Mouse (Mus musculus): ENCODE results near the gene Lbp. TPM values are rescaled to one million over a fixed set of nuclear protein-coding genes. Genes with fewer than 3 reads are reported as not detected.

Gene Lbp
- polyA plus RNA-seq, 1 experiment from 2014 or later, result 4.4 TPM

GRCm38 (mm10) chr2:158321596-158321995, 15.3 kb downstream of the Lbp start:
- WGBS, result 90% methylated on average over 6 of the region's 6 CpGs
- no peaks in the 10 kb centered on the region for H3K4me1 ChIP-seq (replicated peaks; ENCODE audit: control insufficient read depth, insufficient read depth, low read length)
- no peak overlapping the region for H3K9ac ChIP-seq (ENCODE audit: low read length)
- ATAC-seq (replicated peaks; ENCODE audit: low FRiP score, low TSS enrichment, low read depth) (no peak), DNase-seq (ENCODE audit: low spot score) (no peak)
- H3K4me3 ChIP-seq (ENCODE audit: low read depth, low read length), result no peak overlapping the region
- H3K27ac ChIP-seq (ENCODE audit: low read depth), result no peak overlapping the region
- H3K9me3 ChIP-seq (ENCODE audit: control insufficient read depth, low read length), result no peaks in the 10 kb centered on the region
- no peaks in the 10 kb centered on the region for H3K27me3 ChIP-seq (replicated peaks; ENCODE audit: control insufficient read depth, insufficient read depth, low read length)
- H3K4me2 ChIP-seq (ENCODE audit: low read length), result no peak overlapping the region
- H3K36me3 ChIP-seq (ENCODE audit: control insufficient read depth, insufficient read depth, low read length), result no peaks in the 10 kb centered on the region

DNA sequence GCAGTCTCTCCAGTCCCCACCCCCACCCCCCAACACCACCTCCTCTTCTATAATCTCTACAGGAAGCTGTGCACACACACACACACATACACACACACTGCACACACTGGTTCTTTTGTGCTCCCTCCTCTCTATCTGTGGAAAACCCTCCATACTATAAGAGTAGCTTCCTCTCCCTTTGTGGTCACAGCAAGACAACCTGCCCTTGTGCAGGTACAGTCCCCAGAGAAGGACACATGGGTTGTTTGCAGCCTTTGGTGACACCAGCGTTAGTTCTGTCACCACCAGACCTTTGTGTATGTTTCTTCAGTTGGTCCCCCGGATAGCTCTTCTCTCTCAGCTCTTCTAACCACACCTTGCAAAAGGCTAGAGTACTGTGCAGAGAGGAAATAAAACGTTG, 16.6 kb downstream of the Lbp start:
- no peak for ATAC-seq (replicated peaks; ENCODE audit: low FRiP score, low TSS enrichment, low read depth)
- Histone ChIP-seq H3K4me3 (ENCODE audit: low read depth, low read length) (no peak overlapping the region), H3K36me3 (ENCODE audit: control insufficient read depth, insufficient read depth, low read length) (no peaks in the 10 kb centered on the region), H3K9ac (ENCODE audit: low read length) (no peak overlapping the region), H3K9me3 (ENCODE audit: control insufficient read depth, low read length) (no peaks in the 10 kb centered on the region), H3K27ac (ENCODE audit: low read depth) (no peak overlapping the region), H3K27me3 (replicated peaks; ENCODE audit: control insufficient read depth, insufficient read depth, low read length) (no peaks in the 10 kb centered on the region), H3K4me2 (ENCODE audit: low read length) (no peak overlapping the region), H3K4me1 (replicated peaks; ENCODE audit: control insufficient read depth, insufficient read depth, low read length) (no peaks in the 10 kb centered on the region)
- no peak for DNase-seq (ENCODE audit: low spot score)
- 69% methylated on average over 3 of the region's 3 CpGs for WGBS

GRCm38 (mm10) chr2:158324531-158325190, 18.4 kb downstream of the Lbp start:
- no peaks in the 10 kb centered on the region for H3K4me1 ChIP-seq (replicated peaks; ENCODE audit: control insufficient read depth, insufficient read depth, low read length)
- H3K9ac ChIP-seq (ENCODE audit: low read length), result no peak overlapping the region
- H3K27ac ChIP-seq (ENCODE audit: low read depth), result no peak overlapping the region
- no peaks in the 10 kb centered on the region for H3K27me3 ChIP-seq (replicated peaks; ENCODE audit: control insufficient read depth, insufficient read depth, low read length)
- no peak for ATAC-seq (replicated peaks; ENCODE audit: low FRiP score, low TSS enrichment, low read depth)
- H3K36me3 ChIP-seq (ENCODE audit: control insufficient read depth, insufficient read depth, low read length), result no peaks in the 10 kb centered on the region
- DNase-seq (ENCODE audit: low spot score), result no peak
- no peak overlapping the region for H3K4me2 ChIP-seq (ENCODE audit: low read length)
- 53% methylated on average over 10 of the region's 10 CpGs for WGBS
- no peak overlapping the region for H3K4me3 ChIP-seq (ENCODE audit: low read depth, low read length)
- H3K9me3 ChIP-seq (ENCODE audit: control insufficient read depth, low read length), result no peaks in the 10 kb centered on the region

- no peaks in the 10 kb centered on the region for H3K4me1 ChIP-seq (replicated peaks; ENCODE audit: control insufficient read depth, insufficient read depth, low read length)
- H3K4me2 ChIP-seq (ENCODE audit: low read length), result no peak overlapping the region
- no peak overlapping the region for H3K9ac ChIP-seq (ENCODE audit: low read length)
- no peaks in the 10 kb centered on the region for H3K9me3 ChIP-seq (ENCODE audit: control insufficient read depth, low read length)
- ATAC-seq (replicated peaks; ENCODE audit: low FRiP score, low TSS enrichment, low read depth), result no peak
- H3K36me3 ChIP-seq (ENCODE audit: control insufficient read depth, insufficient read depth, low read length), result no peaks in the 10 kb centered on the region
- no peaks in the 10 kb centered on the region for H3K27me3 ChIP-seq (replicated peaks; ENCODE audit: control insufficient read depth, insufficient read depth, low read length)
- H3K27ac ChIP-seq (ENCODE audit: low read depth), result no peak overlapping the region
- DNase-seq (ENCODE audit: low spot score), result no peak
- H3K4me3 ChIP-seq (ENCODE audit: low read depth, low read length), result no peak overlapping the region
- WGBS, result 83% methylated on average over 8 of the region's 8 CpGs
Observed at GRCm38 (mm10) chr2:158325609-158326008, 19.3 kb downstream of the Lbp start.

GRCm38 (mm10) chr2:158334356-158334755, 28.1 kb downstream of the Lbp start:
- Histone ChIP-seq H3K36me3 (ENCODE audit: control insufficient read depth, insufficient read depth, low read length) (no peaks in the 10 kb centered on the region), H3K4me1 (replicated peaks; ENCODE audit: control insufficient read depth, insufficient read depth, low read length) (no peaks in the 10 kb centered on the region), H3K27me3 (replicated peaks; ENCODE audit: control insufficient read depth, insufficient read depth, low read length) (no peaks in the 10 kb centered on the region), H3K4me2 (ENCODE audit: low read length) (no peak overlapping the region), H3K9me3 (ENCODE audit: control insufficient read depth, low read length) (no peaks in the 10 kb centered on the region), H3K9ac (ENCODE audit: low read length) (no peak overlapping the region), H3K27ac (ENCODE audit: low read depth) (no peak overlapping the region), H3K4me3 (ENCODE audit: low read depth, low read length) (no peak overlapping the region)
- DNase-seq (ENCODE audit: low spot score) (no peak), ATAC-seq (replicated peaks; ENCODE audit: low FRiP score, low TSS enrichment, low read depth) (no peak)
- WGBS, result 87% methylated on average over 13 of the region's 13 CpGs

GRCm38 (mm10) chr2:158337698-158338097, 31.4 kb downstream of the Lbp start:
- DNase-seq (ENCODE audit: low spot score) (no peak), ATAC-seq (replicated peaks; ENCODE audit: low FRiP score, low TSS enrichment, low read depth) (no peak)
- H3K9ac ChIP-seq (ENCODE audit: low read length), result no peak overlapping the region
- no peak overlapping the region for H3K4me3 ChIP-seq (ENCODE audit: low read depth, low read length)
- H3K9me3 ChIP-seq (ENCODE audit: control insufficient read depth, low read length), result no peaks in the 10 kb centered on the region
- H3K4me1 ChIP-seq (replicated peaks; ENCODE audit: control insufficient read depth, insufficient read depth, low read length), result no peaks in the 10 kb centered on the region
- H3K36me3 ChIP-seq (ENCODE audit: control insufficient read depth, insufficient read depth, low read length), result no peaks in the 10 kb centered on the region
- no peak overlapping the region for H3K27ac ChIP-seq (ENCODE audit: low read depth)
- no peak overlapping the region for H3K4me2 ChIP-seq (ENCODE audit: low read length)
- no peaks in the 10 kb centered on the region for H3K27me3 ChIP-seq (replicated peaks; ENCODE audit: control insufficient read depth, insufficient read depth, low read length)
- 52% methylated on average over 10 of the region's 10 CpGs for WGBS

- Histone ChIP-seq H3K4me1 (replicated peaks; ENCODE audit: control insufficient read depth, insufficient read depth, low read length) (no peaks in the 10 kb centered on the region), H3K4me3 (ENCODE audit: low read depth, low read length) (no peak overlapping the region), H3K27ac (ENCODE audit: low read depth) (no peak overlapping the region), H3K4me2 (ENCODE audit: low read length) (no peak overlapping the region), H3K9ac (ENCODE audit: low read length) (no peak overlapping the region), H3K9me3 (ENCODE audit: control insufficient read depth, low read length) (no peaks in the 10 kb centered on the region), H3K27me3 (replicated peaks; ENCODE audit: control insufficient read depth, insufficient read depth, low read length) (no peaks in the 10 kb centered on the region), H3K36me3 (ENCODE audit: control insufficient read depth, insufficient read depth, low read length) (no peaks in the 10 kb centered on the region)
- 44% methylated on average over 11 of the region's 11 CpGs for WGBS
- no peak for ATAC-seq (replicated peaks; ENCODE audit: low FRiP score, low TSS enrichment, low read depth)
- peak; percentile 81 for DNase-seq (ENCODE audit: low spot score)
Observed at GRCm38 (mm10) chr2:158339948-158340564, 33.8 kb downstream of the Lbp start.

GRCm38 (mm10) chr2:158341324-158341723, 35.0 kb downstream of the Lbp start:
- 51% methylated on average over 2 of the region's 2 CpGs for WGBS
- Histone ChIP-seq H3K27ac (ENCODE audit: low read depth) (no peak overlapping the region), H3K4me2 (ENCODE audit: low read length) (no peak overlapping the region), H3K36me3 (ENCODE audit: control insufficient read depth, insufficient read depth, low read length) (no peaks in the 10 kb centered on the region), H3K27me3 (replicated peaks; ENCODE audit: control insufficient read depth, insufficient read depth, low read length) (no peaks in the 10 kb centered on the region), H3K4me3 (ENCODE audit: low read depth, low read length) (no peak overlapping the region), H3K9me3 (ENCODE audit: control insufficient read depth, low read length) (no peaks in the 10 kb centered on the region), H3K4me1 (replicated peaks; ENCODE audit: control insufficient read depth, insufficient read depth, low read length) (no peaks in the 10 kb centered on the region), H3K9ac (ENCODE audit: low read length) (no peak overlapping the region)
- DNase-seq (ENCODE audit: low spot score) (no peak), ATAC-seq (replicated peaks; ENCODE audit: low FRiP score, low TSS enrichment, low read depth) (no peak)

GRCm38 (mm10) chr2:158343495-158343894, 37.2 kb downstream of the Lbp start:
- H3K9ac ChIP-seq (ENCODE audit: low read length), result no peak overlapping the region
- WGBS, result 87% methylated on average over 5 of the region's 5 CpGs
- H3K27ac ChIP-seq (ENCODE audit: low read depth), result no peak overlapping the region
- DNase-seq (ENCODE audit: low spot score), result no peak
- no peaks in the 10 kb centered on the region for H3K4me1 ChIP-seq (replicated peaks; ENCODE audit: control insufficient read depth, insufficient read depth, low read length)
- H3K36me3 ChIP-seq (ENCODE audit: control insufficient read depth, insufficient read depth, low read length), result no peaks in the 10 kb centered on the region
- ATAC-seq (replicated peaks; ENCODE audit: low FRiP score, low TSS enrichment, low read depth), result no peak
- no peaks in the 10 kb centered on the region for H3K27me3 ChIP-seq (replicated peaks; ENCODE audit: control insufficient read depth, insufficient read depth, low read length)
- H3K4me2 ChIP-seq (ENCODE audit: low read length), result no peak overlapping the region
- H3K9me3 ChIP-seq (ENCODE audit: control insufficient read depth, low read length), result no peaks in the 10 kb centered on the region
- H3K4me3 ChIP-seq (ENCODE audit: low read depth, low read length), result no peak overlapping the region

All from intestine, embryonic 14.5 days (tissue).